Mouse (Mus musculus): Measurements from ENCODE around the gene Cdk9.
A peak's percentile ranks its signal among the peaks of the same experiment; 100 is the strongest.

Cdk9 gene

DNA sequence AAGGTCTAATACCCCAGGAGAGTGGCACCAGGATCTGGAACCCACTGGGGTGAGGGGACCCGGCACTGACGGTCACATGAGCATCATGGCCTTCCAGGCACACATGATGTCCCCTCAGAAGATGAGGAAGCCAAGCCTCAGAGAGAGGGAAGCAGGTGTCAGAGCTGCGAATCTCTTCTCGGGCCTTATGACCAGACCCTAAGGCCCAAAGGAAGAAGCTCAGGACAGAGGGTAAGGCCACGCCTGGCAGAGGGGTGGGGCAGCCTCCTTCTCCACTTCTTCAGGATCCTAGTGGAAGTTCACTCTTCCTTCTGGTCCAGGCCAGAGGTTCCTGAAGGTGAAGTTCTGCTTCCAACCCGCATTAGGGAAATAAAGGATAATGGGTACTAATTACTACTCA is 19.8 kb upstream of the Cdk9 start:
- DNase-seq, result peak; percentile 98

- peak; percentile 96 for DNase-seq
These were observed 19.0 kb upstream of the Cdk9 start for GRCm38 (mm10) chr2:32731911-32732310.

- DNase-seq, result peak; percentile 94
These were observed 18.0 kb upstream of the Cdk9 start for GRCm38 (mm10) chr2:32730854-32731253.

DNA sequence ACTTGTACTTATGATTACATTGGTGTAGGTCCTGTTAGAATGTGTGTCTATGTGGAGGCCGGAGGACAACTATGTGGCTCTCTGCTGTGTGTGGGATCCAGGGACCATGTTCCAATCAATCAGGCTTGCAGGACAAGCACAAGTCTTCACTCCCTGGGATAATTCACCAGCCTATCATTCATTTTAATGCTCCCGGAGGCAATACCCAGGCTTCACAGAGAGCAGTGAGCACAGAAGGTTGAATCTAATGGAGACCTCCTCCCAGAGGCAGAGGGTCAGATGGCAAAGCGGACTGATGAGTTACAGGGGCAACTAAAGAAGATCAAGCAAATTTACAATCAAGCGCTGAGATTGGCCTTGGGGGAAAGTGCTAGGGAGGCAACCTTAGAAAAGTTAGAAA is 16.7 kb upstream of the Cdk9 start:
- DNase-seq, result peak; percentile 90

DNA sequence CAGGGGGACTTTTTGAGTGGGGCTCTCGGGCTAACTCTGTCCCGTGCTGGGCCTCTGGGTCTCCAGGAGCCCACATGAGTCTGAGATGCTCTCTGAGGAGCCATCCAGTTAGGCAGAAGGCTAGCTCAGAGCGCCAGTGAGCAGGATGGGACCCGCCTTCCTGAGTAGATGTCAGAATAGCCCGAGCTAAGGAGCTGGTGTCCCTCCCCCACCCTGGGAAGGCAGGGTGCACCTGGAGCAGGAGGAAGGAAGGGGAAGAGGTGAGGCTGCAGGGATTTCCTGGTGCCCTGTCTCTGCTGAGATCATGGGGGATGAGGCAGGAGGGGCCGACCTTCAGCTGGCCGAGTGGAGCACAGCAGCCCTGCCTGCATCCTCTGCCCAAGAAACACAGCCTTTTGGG is 15.6 kb upstream of the Cdk9 start:
- peak; percentile 99 for DNase-seq

DNA sequence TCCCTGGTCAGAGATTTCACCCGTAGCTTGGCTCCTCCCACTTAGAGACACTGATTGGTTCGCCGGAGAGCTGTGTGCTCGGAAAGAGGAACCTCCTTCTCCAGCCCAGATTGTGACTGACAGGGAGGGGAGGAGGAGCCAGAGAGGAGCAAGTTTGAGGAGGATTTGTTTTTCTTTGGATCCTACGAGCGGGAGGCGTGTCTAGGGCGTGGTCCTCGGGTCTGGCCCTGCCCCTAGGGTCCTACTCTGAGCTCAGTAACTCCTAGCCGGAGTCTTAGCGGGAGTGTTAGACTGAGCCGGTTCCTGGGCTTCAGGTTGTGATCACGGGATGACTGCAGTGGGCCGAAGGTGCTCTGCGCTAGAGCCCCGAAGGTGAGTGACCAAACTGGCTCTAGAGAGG is 14.6 kb upstream of the Cdk9 start:
- peak; percentile 100 for DNase-seq

- peak; percentile 92 for DNase-seq
These were observed 12.2 kb upstream of the Cdk9 start for GRCm38 (mm10) chr2:32724832-32725790.

GRCm38 (mm10) chr2:32724149-32724548 is 11.3 kb upstream of the Cdk9 start:
- DNase-seq, result no peak

DNA sequence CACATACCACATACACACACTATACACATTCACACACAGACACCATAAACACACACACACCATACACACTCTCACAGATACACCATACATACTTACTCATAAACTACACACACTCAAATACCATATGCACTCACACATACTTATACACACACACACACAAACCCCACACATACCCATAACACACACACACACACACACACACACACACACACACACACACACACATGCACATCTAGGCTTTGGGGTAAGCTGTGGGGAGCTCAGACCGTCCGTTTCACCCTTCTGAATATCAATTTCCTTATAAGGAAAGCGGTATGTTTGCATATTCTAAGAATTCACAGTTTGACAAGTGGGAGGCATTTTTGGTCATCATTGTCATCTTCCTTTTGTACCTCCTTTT is 9.7 kb upstream of the Cdk9 start:
- no peak for DNase-seq

DNA sequence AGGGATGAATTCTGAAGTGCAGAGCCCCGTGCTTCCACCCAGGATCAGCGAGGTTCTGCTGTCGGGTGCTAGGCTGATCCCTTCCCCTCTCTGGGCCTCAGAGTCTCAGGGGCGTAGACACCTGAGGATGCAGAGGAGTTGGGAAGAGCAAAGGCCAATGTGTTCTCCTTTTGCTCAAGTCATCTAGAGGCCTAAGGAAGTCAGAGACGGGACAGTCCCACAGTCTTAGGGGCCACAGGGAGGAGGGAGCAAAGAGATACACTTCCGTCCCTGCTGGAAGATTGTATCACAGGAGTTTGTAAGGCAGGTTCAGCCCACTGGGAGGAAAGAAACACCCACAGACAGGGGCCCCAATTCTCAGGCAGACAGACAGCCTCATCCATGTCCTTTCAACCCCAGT is 9.2 kb upstream of the Cdk9 start:
- no peak for DNase-seq

- DNase-seq, result peak; percentile 96
These were observed 7.9 kb upstream of the Cdk9 start, which contains the start of gene Sh2d3c for GRCm38 (mm10) chr2:32720681-32721229. Gene Sh2d3c, plus strand, starts transcription at chr2:32721055.

DNA sequence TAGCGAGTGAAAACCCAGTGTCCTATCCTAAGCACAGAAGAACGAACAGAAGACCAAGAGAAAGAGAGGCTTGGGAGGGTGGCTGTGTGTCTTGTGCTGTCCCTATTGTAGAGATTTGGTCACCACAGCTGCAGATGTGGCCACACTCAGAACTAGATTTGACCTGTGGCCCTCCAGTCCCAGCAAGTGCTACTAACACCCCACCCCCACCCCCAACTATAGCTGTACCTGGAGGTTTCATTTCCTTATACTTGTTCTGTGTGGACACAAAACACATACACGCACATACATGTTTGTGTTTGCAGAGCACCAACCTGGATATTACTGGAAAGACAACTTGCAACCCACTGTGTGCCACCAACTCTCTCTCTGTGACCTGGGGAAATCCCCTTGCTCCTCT is 7.2 kb upstream of the Cdk9 start:
- no peak for DNase-seq

DNA sequence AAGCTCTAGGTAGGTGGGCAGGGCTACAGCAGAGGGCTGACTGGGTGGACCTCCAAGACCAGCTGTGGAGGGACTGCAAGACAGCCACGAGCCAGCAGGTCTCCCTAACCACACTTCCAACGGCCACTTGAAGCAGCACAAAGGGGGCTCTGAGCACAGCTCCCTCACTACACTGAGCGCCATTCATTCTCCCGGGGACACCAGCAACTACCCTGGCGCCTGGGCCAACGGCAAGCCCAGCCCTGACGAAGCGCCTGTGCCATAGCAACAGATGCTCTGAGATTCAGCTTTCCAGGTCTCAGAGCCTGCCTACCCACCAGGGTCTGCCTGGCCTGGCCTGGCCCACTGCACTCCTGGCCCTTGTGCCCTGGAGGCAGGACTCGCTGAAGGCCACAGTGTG is 5.9 kb upstream of the Cdk9 start:
- no peak for DNase-seq

GRCm38 (mm10) chr2:32714987-32715425 is 2.1 kb upstream of the Cdk9 start:
- peak; percentile 98 for DNase-seq

DNA sequence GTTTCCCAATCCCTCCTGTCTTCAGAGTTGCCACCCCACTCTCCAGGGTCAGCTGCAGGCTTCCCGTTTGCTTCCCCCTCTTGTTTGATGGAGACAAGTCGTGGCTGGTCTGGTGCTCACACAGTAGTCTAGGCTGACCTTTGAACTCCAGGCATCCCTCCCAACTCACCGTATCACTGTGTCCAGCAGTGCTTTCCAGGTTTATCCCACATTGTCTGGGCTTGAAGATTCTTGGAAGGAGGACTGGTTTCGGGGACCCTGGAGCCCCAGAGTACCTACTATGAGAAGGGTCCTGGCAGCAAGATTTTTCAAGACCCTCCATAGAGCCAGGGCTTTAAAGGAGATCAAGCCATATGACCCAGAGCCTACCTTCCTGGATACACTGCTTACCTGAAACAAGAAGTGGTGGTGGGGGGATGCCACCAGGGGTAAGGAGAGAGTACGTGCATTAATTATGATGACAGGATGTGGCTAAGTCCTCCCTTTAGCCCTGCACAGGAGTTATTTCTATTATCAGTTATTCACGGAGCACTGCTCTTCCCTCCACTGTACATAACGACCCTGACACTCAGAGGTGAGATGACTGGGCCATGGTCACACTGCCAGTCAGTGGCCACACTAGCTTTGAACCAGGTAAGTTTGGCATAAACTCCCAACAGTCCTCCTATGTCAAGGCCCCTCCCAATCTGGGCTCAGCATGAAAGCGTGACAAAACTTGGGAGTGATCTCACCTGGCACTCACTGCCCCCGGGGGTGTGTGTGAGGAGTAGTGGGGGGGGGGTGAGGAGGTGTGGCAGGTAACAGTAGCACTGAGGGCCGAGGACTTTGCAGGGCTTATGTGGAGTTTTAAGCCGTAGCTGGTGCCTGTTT is 1.5 kb upstream of the Cdk9 start:
- peak; percentile 95 for DNase-seq

DNA sequence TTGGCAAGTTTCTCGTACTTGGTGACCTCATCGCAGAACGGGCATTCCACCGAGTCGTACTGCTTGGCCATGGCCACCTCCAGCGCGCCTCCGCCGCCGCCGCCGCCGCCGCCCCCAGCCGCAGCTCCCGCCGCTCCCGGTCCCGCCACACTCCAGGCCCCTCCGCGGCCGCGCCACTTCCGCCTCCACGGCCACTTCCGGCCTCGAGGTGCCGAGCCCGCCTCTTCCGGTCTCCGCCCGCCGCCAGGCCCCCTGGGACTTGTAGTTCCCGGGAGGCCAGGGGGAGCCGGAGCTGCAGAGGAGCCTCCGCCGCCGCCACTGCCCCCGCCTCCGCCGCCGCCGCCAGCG is 316 bp downstream of the Cdk9 start:
- DNase-seq, result peak; percentile 99

GRCm38 (mm10) chr2:32712108-32712551 is 746 bp downstream of the Cdk9 start:
- DNase-seq, result peak; percentile 99

DNA sequence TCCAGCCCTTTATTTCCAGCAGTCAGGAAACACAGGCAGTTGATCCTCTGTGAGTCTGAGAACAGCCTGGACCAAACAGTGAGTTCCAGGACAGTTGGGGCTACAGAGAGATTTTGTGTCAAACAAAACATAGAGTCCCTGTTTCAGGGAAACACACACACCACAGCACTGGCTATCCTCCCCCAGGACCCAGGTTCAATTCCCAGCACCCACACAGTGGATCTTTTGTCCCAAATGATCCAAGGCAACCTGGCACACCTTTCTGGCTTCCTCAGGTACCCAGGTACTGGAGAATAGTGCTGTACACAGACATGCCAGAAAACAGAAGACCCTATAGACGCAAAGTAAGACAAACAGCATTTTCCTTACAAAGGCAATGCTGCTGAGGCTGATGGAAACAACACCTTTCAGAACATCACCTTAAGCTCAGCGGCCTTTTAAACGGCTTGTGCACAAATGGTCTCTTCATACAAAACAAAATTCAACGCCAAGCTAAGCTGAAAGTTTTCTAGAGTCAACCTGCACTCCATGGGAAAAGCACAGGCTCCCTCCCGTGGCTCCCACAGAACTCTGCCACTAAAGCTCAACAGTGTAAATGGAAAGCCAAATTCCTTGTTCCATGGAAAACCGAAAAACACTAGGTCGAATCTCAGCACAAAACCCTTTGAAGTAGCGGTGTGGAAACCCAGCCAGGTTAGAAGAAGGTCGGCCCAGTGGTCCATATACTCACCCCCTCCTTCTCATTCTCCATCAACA is 1.4 kb downstream of the Cdk9 start:
- DNase-seq, result peak; percentile 90

GRCm38 (mm10) chr2:32710425-32710824 is 2.5 kb downstream of the Cdk9 start:
- DNase-seq, result peak; percentile 96

- peak; percentile 94 for DNase-seq
These were observed 3.2 kb downstream of the Cdk9 start for GRCm38 (mm10) chr2:32709521-32710137.

DNA sequence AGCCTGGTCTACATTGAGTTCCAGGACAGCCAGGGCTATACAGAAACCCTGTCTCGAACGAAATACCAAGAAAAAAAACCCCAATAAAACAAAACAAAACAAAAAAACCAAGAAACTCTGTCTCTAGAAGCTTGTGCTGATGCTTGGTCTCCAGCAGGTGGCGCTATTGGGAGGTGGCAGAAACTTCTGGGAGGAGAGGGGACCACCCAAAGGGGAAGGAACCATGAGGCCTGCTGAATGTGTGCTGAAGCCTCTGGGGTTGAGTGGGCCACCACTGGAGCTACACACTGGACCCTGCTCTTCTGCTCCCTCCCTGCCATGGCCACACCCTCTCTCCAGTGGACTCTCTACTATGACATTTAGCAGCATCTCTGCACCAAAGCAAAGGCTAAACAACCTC is 4.2 kb downstream of the Cdk9 start:
- peak; percentile 91 for DNase-seq

DNA sequence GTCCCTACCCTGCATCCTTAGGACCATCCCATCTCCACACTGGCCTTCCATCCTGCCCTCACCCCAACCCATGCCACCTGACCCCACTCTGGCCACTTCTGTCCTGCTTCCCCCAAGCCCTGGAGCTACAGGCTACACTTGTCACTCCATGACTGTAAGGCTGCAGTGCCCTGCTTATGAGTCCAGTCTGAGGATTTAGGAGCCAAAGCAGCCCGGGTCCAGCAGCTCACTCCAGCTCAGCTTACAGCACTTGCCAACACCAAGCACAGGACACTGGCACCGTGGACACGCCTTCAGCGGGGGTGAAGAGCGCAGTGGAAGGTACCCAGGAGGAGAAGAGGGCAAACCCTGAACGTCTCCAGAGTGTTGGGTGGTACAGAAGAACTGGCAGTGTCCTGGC is 5.9 kb downstream of the Cdk9 start:
- DNase-seq, result peak; percentile 92

All from heart, adult 11 months (tissue).